Mouse (Mus musculus): ENCODE measurements around the gene Tmem189. TPM values are rescaled to one million over a fixed set of nuclear protein-coding genes. Genes with fewer than 3 reads are reported as not detected.
A peak's percentile ranks its signal among the peaks of the same experiment; 100 is the strongest.

The Tmem189 gene
- polyA plus RNA-seq, 1 experiment from 2014 or later: 27.5 TPM

- Histone ChIP-seq H3K27me3 (ENCODE audit: control insufficient read depth, insufficient read depth, low read length) (peaks cover 39% of the 10 kb centered on the region), H3K4me1 (replicated peaks; ENCODE audit: control insufficient read depth, insufficient read depth, low read length) (peaks cover 4% of the 10 kb centered on the region; the same call in 1 of the 2 replicates), H3K36me3 (ENCODE audit: control insufficient read depth, insufficient read depth, low read length) (no peaks in the 10 kb centered on the region), H3K9me3 (ENCODE audit: control insufficient read depth, low read length) (no peaks in the 10 kb centered on the region), H3K27ac (ENCODE audit: low read depth, low read length) (no peak within 1 kb of the TSS), H3K9ac (ENCODE audit: low read depth, low read length) (peak within 1 kb of the TSS; percentile 52), H3K4me2 (replicated peaks; ENCODE audit: low read depth, low read length) (peak within 1 kb of the TSS; percentile 95), H3K4me3 (ENCODE audit: low read depth, low read length) (peak within 1 kb of the TSS; percentile 55)
- under 1% methylated on average over 70 of the region's 147 CpGs for WGBS
- ATAC-seq (ENCODE audit: low FRiP score) (peak; percentile 63), DNase-seq (ENCODE audit: low spot score) (peak; percentile 75)
Measured at GRCm38 (mm10) chr2:167688498-167689451, 847 bp downstream of the Tmem189 start, which contains the start of gene Cebpb. Gene Cebpb (plus strand): TSS chr2:167688915.

GRCm38 (mm10) chr2:167688126-167688497 is 1.5 kb downstream of the Tmem189 start:
- Histone ChIP-seq H3K27ac (ENCODE audit: low read depth, low read length) (no peak overlapping the region), H3K27me3 (ENCODE audit: control insufficient read depth, insufficient read depth, low read length) (peaks cover 39% of the 10 kb centered on the region)

GRCm38 (mm10) chr2:167687651-167688101 is 1.9 kb downstream of the Tmem189 start:
- no peak for DNase-seq (ENCODE audit: low spot score)

More at GRCm38 (mm10) chr2:167688126-167688497, 1.5 kb downstream of the Tmem189 start:
- peak overlapping the region; percentile 55; the same call in 1 of the 2 replicates for H3K4me3 ChIP-seq (ENCODE audit: low read depth, low read length)
- DNase-seq (ENCODE audit: low spot score) (peak; percentile 19), ATAC-seq (ENCODE audit: low FRiP score) (peak; percentile 18; the same call in 1 of the 2 replicates)
- H3K9ac ChIP-seq (ENCODE audit: low read depth, low read length): no peak overlapping the region
- H3K9me3 ChIP-seq (ENCODE audit: control insufficient read depth, low read length): no peaks in the 10 kb centered on the region
- H3K36me3 ChIP-seq (ENCODE audit: control insufficient read depth, insufficient read depth, low read length): no peaks in the 10 kb centered on the region
- 25% methylated on average over 12 of the region's 12 CpGs for WGBS
- H3K4me2 ChIP-seq (replicated peaks; ENCODE audit: low read depth, low read length): peak overlapping the region; percentile 95
- H3K4me1 ChIP-seq (replicated peaks; ENCODE audit: control insufficient read depth, insufficient read depth, low read length): peaks cover 4% of the 10 kb centered on the region; the same call in 1 of the 2 replicates

GRCm38 (mm10) chr2:167687250-167687586 is 2.4 kb downstream of the Tmem189 start:
- no peak overlapping the region for H3K9ac ChIP-seq (ENCODE audit: low read depth, low read length)
- WGBS: 87% methylated on average over 4 of the region's 4 CpGs
- H3K4me1 ChIP-seq (replicated peaks; ENCODE audit: control insufficient read depth, insufficient read depth, low read length): peaks cover 4% of the 10 kb centered on the region; the same call in 1 of the 2 replicates
- DNase-seq (ENCODE audit: low spot score) (no peak), ATAC-seq (ENCODE audit: low FRiP score) (no peak)
- no peak overlapping the region for H3K4me2 ChIP-seq (replicated peaks; ENCODE audit: low read depth, low read length)
- no peaks in the 10 kb centered on the region for H3K9me3 ChIP-seq (ENCODE audit: control insufficient read depth, low read length)
- no peak overlapping the region for H3K4me3 ChIP-seq (ENCODE audit: low read depth, low read length)
- peaks cover 39% of the 10 kb centered on the region for H3K27me3 ChIP-seq (ENCODE audit: control insufficient read depth, insufficient read depth, low read length)
- no peak overlapping the region for H3K27ac ChIP-seq (ENCODE audit: low read depth, low read length)
- no peaks in the 10 kb centered on the region for H3K36me3 ChIP-seq (ENCODE audit: control insufficient read depth, insufficient read depth, low read length)

More at GRCm38 (mm10) chr2:167687651-167688101, 1.9 kb downstream of the Tmem189 start:
- WGBS: 52% methylated on average over 11 of the region's 11 CpGs
- Histone ChIP-seq H3K9ac (ENCODE audit: low read depth, low read length) (no peak overlapping the region), H3K9me3 (ENCODE audit: control insufficient read depth, low read length) (no peaks in the 10 kb centered on the region), H3K4me2 (replicated peaks; ENCODE audit: low read depth, low read length) (no peak overlapping the region), H3K4me1 (replicated peaks; ENCODE audit: control insufficient read depth, insufficient read depth, low read length) (peaks cover 4% of the 10 kb centered on the region; the same call in 1 of the 2 replicates), H3K27ac (ENCODE audit: low read depth, low read length) (no peak overlapping the region), H3K27me3 (ENCODE audit: control insufficient read depth, insufficient read depth, low read length) (peaks cover 39% of the 10 kb centered on the region), H3K36me3 (ENCODE audit: control insufficient read depth, insufficient read depth, low read length) (no peaks in the 10 kb centered on the region), H3K4me3 (ENCODE audit: low read depth, low read length) (no peak overlapping the region)
- 0 out of 2 replicates have a peak, but pooled peaks have one; percentile 2 for ATAC-seq (ENCODE audit: low FRiP score)

GRCm38 (mm10) chr2:167686382-167687249 is 3.0 kb downstream of the Tmem189 start:
- Histone ChIP-seq H3K27ac (ENCODE audit: low read depth, low read length) (no peak overlapping the region), H3K36me3 (ENCODE audit: control insufficient read depth, insufficient read depth, low read length) (no peaks in the 10 kb centered on the region), H3K4me3 (ENCODE audit: low read depth, low read length) (no peak overlapping the region), H3K4me2 (replicated peaks; ENCODE audit: low read depth, low read length) (no peak overlapping the region), H3K4me1 (replicated peaks; ENCODE audit: control insufficient read depth, insufficient read depth, low read length) (peaks cover 4% of the 10 kb centered on the region; the same call in 1 of the 2 replicates), H3K9me3 (ENCODE audit: control insufficient read depth, low read length) (no peaks in the 10 kb centered on the region), H3K27me3 (ENCODE audit: control insufficient read depth, insufficient read depth, low read length) (peaks cover 39% of the 10 kb centered on the region), H3K9ac (ENCODE audit: low read depth, low read length) (no peak overlapping the region)
- 81% methylated on average over 16 of the region's 16 CpGs for WGBS
- no peak for ATAC-seq (ENCODE audit: low FRiP score)
- DNase-seq (ENCODE audit: low spot score): no peak

GRCm38 (mm10) chr2:167685865-167686264 is 3.8 kb downstream of the Tmem189 start:
- Histone ChIP-seq H3K36me3 (ENCODE audit: control insufficient read depth, insufficient read depth, low read length) (no peaks in the 10 kb centered on the region), H3K27me3 (ENCODE audit: control insufficient read depth, insufficient read depth, low read length) (peaks cover 36% of the 10 kb centered on the region), H3K27ac (ENCODE audit: low read depth, low read length) (no peak overlapping the region), H3K9me3 (ENCODE audit: control insufficient read depth, low read length) (no peaks in the 10 kb centered on the region), H3K9ac (ENCODE audit: low read depth, low read length) (no peak overlapping the region), H3K4me1 (replicated peaks; ENCODE audit: control insufficient read depth, insufficient read depth, low read length) (peaks cover 4% of the 10 kb centered on the region; the same call in 1 of the 2 replicates), H3K4me2 (replicated peaks; ENCODE audit: low read depth, low read length) (no peak overlapping the region), H3K4me3 (ENCODE audit: low read depth, low read length) (no peak overlapping the region)
- WGBS: 78% methylated on average over 3 of the region's 3 CpGs
- no peak for DNase-seq (ENCODE audit: low spot score)
- no peak for ATAC-seq (ENCODE audit: low FRiP score)

- 8% methylated on average over 8 of the region's 8 CpGs for WGBS
- ATAC-seq (ENCODE audit: low FRiP score) (no peak), DNase-seq (ENCODE audit: low spot score) (peak; percentile 98)
- H3K27me3 ChIP-seq (ENCODE audit: control insufficient read depth, insufficient read depth, low read length): peaks cover 30% of the 10 kb centered on the region
- no peak overlapping the region for H3K4me3 ChIP-seq (ENCODE audit: low read depth, low read length)
- H3K36me3 ChIP-seq (ENCODE audit: control insufficient read depth, insufficient read depth, low read length): no peaks in the 10 kb centered on the region
- no peak overlapping the region for H3K9ac ChIP-seq (ENCODE audit: low read depth, low read length)
- H3K4me2 ChIP-seq (replicated peaks; ENCODE audit: low read depth, low read length): no peak overlapping the region
- H3K9me3 ChIP-seq (ENCODE audit: control insufficient read depth, low read length): no peaks in the 10 kb centered on the region
- H3K27ac ChIP-seq (ENCODE audit: low read depth, low read length): no peak overlapping the region
- peaks cover 4% of the 10 kb centered on the region; the same call in 1 of the 2 replicates for H3K4me1 ChIP-seq (replicated peaks; ENCODE audit: control insufficient read depth, insufficient read depth, low read length)
Measured at GRCm38 (mm10) chr2:167685137-167685536, 4.5 kb downstream of the Tmem189 start.

GRCm38 (mm10) chr2:167683721-167684120 is 5.9 kb downstream of the Tmem189 start:
- Histone ChIP-seq H3K4me1 (replicated peaks; ENCODE audit: control insufficient read depth, insufficient read depth, low read length) (no peaks in the 10 kb centered on the region), H3K9ac (ENCODE audit: low read depth, low read length) (no peak overlapping the region), H3K4me3 (ENCODE audit: low read depth, low read length) (no peak overlapping the region), H3K27me3 (ENCODE audit: control insufficient read depth, insufficient read depth, low read length) (peaks cover 18% of the 10 kb centered on the region), H3K9me3 (ENCODE audit: control insufficient read depth, low read length) (no peaks in the 10 kb centered on the region), H3K4me2 (replicated peaks; ENCODE audit: low read depth, low read length) (no peak overlapping the region), H3K36me3 (ENCODE audit: control insufficient read depth, insufficient read depth, low read length) (no peaks in the 10 kb centered on the region), H3K27ac (ENCODE audit: low read depth, low read length) (no peak overlapping the region)
- 75% methylated on average over 3 of the region's 3 CpGs for WGBS
- DNase-seq (ENCODE audit: low spot score): no peak
- no peak for ATAC-seq (ENCODE audit: low FRiP score)
